Mouse (Mus musculus): ENCODE results near the gene Arfgap2.

Gene Arfgap2

GRCm38 (mm10) chr2:91259493-91259892, 5.3 kb upstream of the Arfgap2 start:
- DNase-seq = no peak

GRCm38 (mm10) chr2:91263692-91264660, 798 bp upstream of the Arfgap2 start:
- no peak for DNase-seq

GRCm38 (mm10) chr2:91268042-91268441, 3.3 kb downstream of the Arfgap2 start:
- no peak for DNase-seq

- DNase-seq = no peak
These were observed 3.9 kb downstream of the Arfgap2 start for GRCm38 (mm10) chr2:91268706-91269105.

GRCm38 (mm10) chr2:91269687-91270133, 4.9 kb downstream of the Arfgap2 start:
- peak; percentile 84 for DNase-seq

GRCm38 (mm10) chr2:91278749-91279371, 14.1 kb downstream of the Arfgap2 start:
- peak; percentile 72 for DNase-seq

GRCm38 (mm10) chr2:91279372-91279755, 14.6 kb downstream of the Arfgap2 start:
- DNase-seq = no peak

GRCm38 (mm10) chr2:91281366-91281765, 16.6 kb downstream of the Arfgap2 start:
- DNase-seq = peak; percentile 26

GRCm38 (mm10) chr2:91283972-91284371, 19.2 kb downstream of the Arfgap2 start:
- DNase-seq = peak; percentile 66

- DNase-seq = peak; percentile 85
These were observed 19.8 kb downstream of the Arfgap2 start for GRCm38 (mm10) chr2:91284375-91285199.

GRCm38 (mm10) chr2:91285885-91286505, 21.2 kb downstream of the Arfgap2 start:
- peak; percentile 88 for DNase-seq

- no peak for DNase-seq
These were observed 22.8 kb downstream of the Arfgap2 start for GRCm38 (mm10) chr2:91287563-91287962.

- DNase-seq = peak; percentile 14
These were observed 26.6 kb downstream of the Arfgap2 start for GRCm38 (mm10) chr2:91291197-91292007.

GRCm38 (mm10) chr2:91294226-91294625, 29.5 kb downstream of the Arfgap2 start:
- no peak for DNase-seq

- DNase-seq = no peak
These were observed 31.1 kb downstream of the Arfgap2 start for GRCm38 (mm10) chr2:91295895-91296294.

GRCm38 (mm10) chr2:91299156-91299555, 34.4 kb downstream of the Arfgap2 start:
- DNase-seq = no peak

- DNase-seq = no peak
These were observed 36.0 kb downstream of the Arfgap2 start for GRCm38 (mm10) chr2:91300784-91301183.

- no peak for DNase-seq
These were observed 37.1 kb downstream of the Arfgap2 start for GRCm38 (mm10) chr2:91301836-91302235.

- no peak for DNase-seq
These were observed 38.1 kb downstream of the Arfgap2 start for GRCm38 (mm10) chr2:91302845-91303244.

GRCm38 (mm10) chr2:91305926-91306325, 41.2 kb downstream of the Arfgap2 start:
- no peak for DNase-seq

GRCm38 (mm10) chr2:91306589-91306988, 41.8 kb downstream of the Arfgap2 start:
- DNase-seq = no peak

- no peak for DNase-seq
These were observed 43.9 kb downstream of the Arfgap2 start for GRCm38 (mm10) chr2:91308680-91309079.
